Mouse (Mus musculus): Measurements from ENCODE around the gene Klk13. TPM values are rescaled to one million over a fixed set of nuclear protein-coding genes. Genes with fewer than 3 reads are reported as not detected.

Gene Klk13
- polyA plus RNA-seq, 1 experiment from 2014 or later: not detected

DNA sequence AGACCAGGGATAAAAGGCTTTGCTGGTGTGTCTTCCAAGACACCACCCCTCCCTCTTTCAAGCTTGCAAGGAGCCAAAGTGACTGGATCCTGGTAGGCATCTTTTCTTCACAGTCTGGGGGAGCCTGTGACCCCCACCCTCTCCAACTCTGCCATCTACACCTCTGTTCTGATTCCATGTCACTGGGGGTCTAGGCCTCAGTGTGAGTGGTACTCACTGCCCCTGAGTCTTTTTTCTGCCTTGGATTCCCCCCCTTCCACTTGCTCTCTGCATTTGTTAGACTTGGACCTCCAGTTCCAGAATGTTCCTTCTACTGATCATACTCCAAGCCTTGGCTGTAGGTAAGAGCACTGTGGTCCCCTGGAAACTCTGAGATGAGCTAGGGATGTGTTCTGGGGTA, 22.2 kb upstream of the Klk13 start, which contains the start of gene Klk14:
Gene Klk14, plus strand, starts transcription at position 301 of the 400 bp plus-strand sequence.
- ATAC-seq: no peak
- Histone ChIP-seq H3K4me1 (no peaks in the 10 kb centered on the region), H3K4me3 (no peak within 1 kb of the TSS), H3K9ac (no peak within 1 kb of the TSS), H3K36me3 (ENCODE audit: poor library complexity, severe bottlenecking) (no peaks in the 10 kb centered on the region), H3K4me2 (no peak within 1 kb of the TSS), H3K9me3 (replicated peaks) (no peaks in the 10 kb centered on the region; the same call in 1 of the 2 replicates), H3K27ac (no peak within 1 kb of the TSS), H3K27me3 (no peaks in the 10 kb centered on the region)

DNA sequence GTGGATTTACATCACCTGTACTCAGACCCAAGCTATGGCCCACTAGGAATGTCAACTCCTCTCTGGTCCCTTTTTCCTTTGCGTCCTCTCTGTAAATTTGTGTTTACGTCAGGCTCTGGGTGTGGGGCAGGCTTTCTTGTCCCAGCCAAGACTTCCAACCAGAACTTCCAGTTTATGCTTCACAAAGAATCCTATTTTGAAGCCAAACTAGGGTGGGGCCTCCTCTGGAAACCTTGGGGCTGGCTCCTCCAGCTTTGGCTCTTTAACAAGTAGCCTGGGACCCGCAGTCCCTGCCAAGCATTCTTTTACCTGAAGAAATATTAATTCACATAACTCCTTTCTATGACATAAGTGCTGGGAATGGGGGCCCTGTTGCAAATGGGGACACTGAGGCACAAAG, 2.3 kb upstream of the Klk13 start:
- 0 out of 2 replicates have a peak, but pooled peaks cover 3% of the 10 kb centered on the region for H3K4me1 ChIP-seq
- no peak overlapping the region for H3K27ac ChIP-seq
- H3K4me2 ChIP-seq: no peak overlapping the region
- 0 out of 2 replicates have a peak, but pooled peaks cover 7% of the 10 kb centered on the region for H3K27me3 ChIP-seq
- H3K9ac ChIP-seq: no peak overlapping the region
- no peaks in the 10 kb centered on the region for H3K36me3 ChIP-seq (ENCODE audit: poor library complexity, severe bottlenecking)
- ATAC-seq: no peak
- WGBS: 92% methylated on average over 3 of the region's 3 CpGs
- no peaks in the 10 kb centered on the region for H3K9me3 ChIP-seq (replicated peaks)
- no peak overlapping the region for H3K4me3 ChIP-seq

GRCm38 (mm10) chr7:43712917-43713316, 550 bp downstream of the Klk13 start:
- no peak overlapping the region for H3K27ac ChIP-seq
- no peaks in the 10 kb centered on the region for H3K36me3 ChIP-seq (ENCODE audit: poor library complexity, severe bottlenecking)
- H3K9ac ChIP-seq: no peak overlapping the region
- H3K4me3 ChIP-seq: no peak overlapping the region
- ATAC-seq: no peak
- H3K4me2 ChIP-seq: no peak overlapping the region
- no peaks in the 10 kb centered on the region for H3K9me3 ChIP-seq (replicated peaks)
- WGBS: 9% methylated on average over 9 of the region's 9 CpGs
- H3K27me3 ChIP-seq: 0 out of 2 replicates have a peak, but pooled peaks cover 7% of the 10 kb centered on the region
- H3K4me1 ChIP-seq: 0 out of 2 replicates have a peak, but pooled peaks cover 3% of the 10 kb centered on the region

DNA sequence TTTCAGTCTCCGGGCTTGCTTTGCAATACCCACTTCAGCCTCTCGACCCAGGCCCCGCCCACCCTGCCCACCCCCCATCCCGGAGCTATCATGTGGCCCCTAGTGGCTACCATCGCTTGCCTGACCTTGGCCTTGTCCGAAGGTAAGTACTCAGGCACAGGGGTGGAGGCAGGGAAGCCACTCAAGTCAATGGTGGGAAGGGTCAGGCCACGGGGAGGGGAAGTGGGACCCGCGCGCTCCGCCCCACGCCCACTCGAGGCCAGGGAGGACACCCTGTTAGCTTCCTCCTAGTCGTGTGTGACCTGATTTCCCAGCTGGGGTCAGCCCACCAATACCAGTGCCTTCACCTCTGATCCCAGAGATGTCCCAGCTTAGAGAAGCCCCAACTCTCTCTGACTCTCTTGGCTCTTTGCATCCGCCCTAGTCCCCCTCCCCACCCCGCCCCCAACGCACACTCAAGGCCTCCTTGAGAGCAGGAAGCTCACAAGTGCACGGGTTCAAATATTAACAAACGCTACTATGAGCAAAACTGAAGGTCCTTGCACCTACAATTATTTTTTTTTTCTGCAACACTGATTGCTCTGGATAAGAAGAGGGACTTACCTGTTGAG, 1.5 kb downstream of the Klk13 start:
- Histone ChIP-seq H3K27ac (no peak overlapping the region), H3K4me3 (no peak overlapping the region), H3K27me3 (0 out of 2 replicates have a peak, but pooled peaks cover 7% of the 10 kb centered on the region), H3K4me1 (0 out of 2 replicates have a peak, but pooled peaks cover 3% of the 10 kb centered on the region), H3K4me2 (peak overlapping the region; percentile 25), H3K9ac (no peak overlapping the region), H3K36me3 (ENCODE audit: poor library complexity, severe bottlenecking) (no peaks in the 10 kb centered on the region), H3K9me3 (replicated peaks) (no peaks in the 10 kb centered on the region)
- ATAC-seq: no peak
- 7% methylated on average over 19 of the region's 19 CpGs for WGBS

GRCm38 (mm10) chr7:43747788-43748187, 35.4 kb downstream of the Klk13 start:
- no peaks in the 10 kb centered on the region for H3K4me1 ChIP-seq
- WGBS: 69% methylated on average over 1 of the region's 1 CpGs
- no peak overlapping the region for H3K4me3 ChIP-seq
- no peak overlapping the region for H3K27ac ChIP-seq
- no peak overlapping the region for H3K9ac ChIP-seq
- no peaks in the 10 kb centered on the region for H3K36me3 ChIP-seq (ENCODE audit: poor library complexity, severe bottlenecking)
- no peak overlapping the region for H3K4me2 ChIP-seq
- no peaks in the 10 kb centered on the region for H3K9me3 ChIP-seq (replicated peaks)
- H3K27me3 ChIP-seq: no peaks in the 10 kb centered on the region
- ATAC-seq: no peak

DNA sequence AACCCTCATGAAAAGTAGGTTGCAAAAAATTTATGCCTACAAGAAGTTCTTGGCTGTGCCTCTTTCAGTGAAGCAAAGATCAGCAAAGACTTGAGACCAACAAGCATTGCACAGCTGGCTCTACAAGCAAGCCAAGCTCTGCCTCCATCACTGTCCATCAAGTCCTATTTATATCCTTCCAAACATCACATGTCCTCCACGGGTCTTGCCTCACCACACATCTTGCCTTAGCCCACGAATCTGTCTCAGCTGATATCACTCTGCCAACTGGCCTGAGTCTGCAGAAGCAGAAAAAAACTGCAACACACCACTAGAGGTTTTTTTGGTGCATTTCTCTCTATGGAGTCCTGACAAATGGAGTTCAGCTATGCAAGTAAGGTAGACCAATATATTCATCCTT, 40.4 kb downstream of the Klk13 start:
- no peak overlapping the region for H3K9ac ChIP-seq
- H3K4me2 ChIP-seq: no peak overlapping the region
- no peaks in the 10 kb centered on the region for H3K27me3 ChIP-seq
- ATAC-seq: no peak
- no peaks in the 10 kb centered on the region for H3K4me1 ChIP-seq
- 75% methylated on average over 2 of the region's 2 CpGs for WGBS
- H3K9me3 ChIP-seq (replicated peaks): no peaks in the 10 kb centered on the region
- no peak overlapping the region for H3K4me3 ChIP-seq
- H3K36me3 ChIP-seq (ENCODE audit: poor library complexity, severe bottlenecking): no peaks in the 10 kb centered on the region
- no peak overlapping the region for H3K27ac ChIP-seq

GRCm38 (mm10) chr7:43766484-43766883, 54.1 kb downstream of the Klk13 start:
- H3K4me1 ChIP-seq: no peaks in the 10 kb centered on the region
- H3K9ac ChIP-seq: no peak overlapping the region
- no peak overlapping the region for H3K27ac ChIP-seq
- no peaks in the 10 kb centered on the region for H3K36me3 ChIP-seq (ENCODE audit: poor library complexity, severe bottlenecking)
- no peak overlapping the region for H3K4me2 ChIP-seq
- H3K4me3 ChIP-seq: no peak overlapping the region
- no peaks in the 10 kb centered on the region for H3K9me3 ChIP-seq (replicated peaks)
- no peak for ATAC-seq
- WGBS: 41% methylated on average over 8 of the region's 8 CpGs
- H3K27me3 ChIP-seq: no peaks in the 10 kb centered on the region

DNA sequence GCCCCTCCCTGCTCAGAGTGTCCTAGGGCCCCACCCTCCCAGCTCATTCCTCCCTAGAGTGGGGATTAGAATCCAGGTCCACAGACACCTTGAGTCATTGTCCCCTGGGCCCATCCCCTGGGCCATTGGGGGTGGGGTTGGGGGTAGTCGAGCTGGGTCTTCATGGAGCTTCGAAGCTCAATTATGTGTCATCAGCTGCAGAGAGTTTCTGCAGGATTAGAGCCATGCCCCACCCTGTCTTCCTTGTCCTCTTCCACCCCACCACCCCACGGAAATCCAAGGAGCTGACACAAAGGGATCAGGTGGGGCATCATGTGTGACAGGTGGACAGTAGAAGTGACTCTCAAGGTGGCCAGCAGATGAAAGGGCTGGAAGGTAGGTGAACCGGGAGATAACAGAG, 56.2 kb downstream of the Klk13 start, which contains the start of gene Klk12:
Gene Klk12, plus strand, starts transcription at position 301 of the 400 bp plus-strand sequence.
- H3K36me3 ChIP-seq (ENCODE audit: poor library complexity, severe bottlenecking): no peaks in the 10 kb centered on the region
- H3K4me1 ChIP-seq: no peaks in the 10 kb centered on the region
- H3K27me3 ChIP-seq: no peaks in the 10 kb centered on the region
- H3K4me2 ChIP-seq: no peak within 1 kb of the TSS
- no peaks in the 10 kb centered on the region for H3K9me3 ChIP-seq (replicated peaks)
- H3K4me3 ChIP-seq: no peak within 1 kb of the TSS
- no peak within 1 kb of the TSS for H3K9ac ChIP-seq
- no peak for ATAC-seq
- WGBS: 75% methylated on average over 4 of the region's 4 CpGs
- H3K27ac ChIP-seq: no peak within 1 kb of the TSS

- Histone ChIP-seq H3K4me3 (no peak overlapping the region), H3K27me3 (no peaks in the 10 kb centered on the region), H3K9ac (no peak overlapping the region), H3K4me1 (no peaks in the 10 kb centered on the region), H3K4me2 (no peak overlapping the region), H3K36me3 (ENCODE audit: poor library complexity, severe bottlenecking) (no peaks in the 10 kb centered on the region), H3K27ac (no peak overlapping the region), H3K9me3 (replicated peaks) (no peaks in the 10 kb centered on the region)
- ATAC-seq: no peak
- WGBS: 91% methylated on average over 8 of the region's 8 CpGs
These were observed 57.3 kb downstream of the Klk13 start for GRCm38 (mm10) chr7:43769636-43770035.

- no peak overlapping the region for H3K4me3 ChIP-seq
- no peaks in the 10 kb centered on the region for H3K27me3 ChIP-seq
- H3K27ac ChIP-seq: no peak overlapping the region
- no peak overlapping the region for H3K4me2 ChIP-seq
- no peak overlapping the region for H3K9ac ChIP-seq
- no peak for ATAC-seq
- WGBS: 94% methylated on average over 10 of the region's 10 CpGs
- H3K4me1 ChIP-seq: no peaks in the 10 kb centered on the region
- no peaks in the 10 kb centered on the region for H3K36me3 ChIP-seq (ENCODE audit: poor library complexity, severe bottlenecking)
- H3K9me3 ChIP-seq (replicated peaks): no peaks in the 10 kb centered on the region
These were observed 58.3 kb downstream of the Klk13 start for GRCm38 (mm10) chr7:43770701-43771100.

GRCm38 (mm10) chr7:43771916-43772315, 59.5 kb downstream of the Klk13 start:
- no peaks in the 10 kb centered on the region for H3K4me1 ChIP-seq
- 95% methylated on average over 6 of the region's 6 CpGs for WGBS
- no peaks in the 10 kb centered on the region for H3K36me3 ChIP-seq (ENCODE audit: poor library complexity, severe bottlenecking)
- H3K4me2 ChIP-seq: no peak overlapping the region
- H3K4me3 ChIP-seq: no peak overlapping the region
- no peaks in the 10 kb centered on the region for H3K9me3 ChIP-seq (replicated peaks)
- no peak overlapping the region for H3K9ac ChIP-seq
- ATAC-seq: no peak
- no peaks in the 10 kb centered on the region for H3K27me3 ChIP-seq
- no peak overlapping the region for H3K27ac ChIP-seq

GRCm38 (mm10) chr7:43772901-43773300, 60.5 kb downstream of the Klk13 start:
- Histone ChIP-seq H3K36me3 (ENCODE audit: poor library complexity, severe bottlenecking) (no peaks in the 10 kb centered on the region), H3K9ac (no peak overlapping the region), H3K4me3 (no peak overlapping the region), H3K27ac (no peak overlapping the region), H3K4me2 (no peak overlapping the region), H3K27me3 (no peaks in the 10 kb centered on the region), H3K4me1 (no peaks in the 10 kb centered on the region), H3K9me3 (replicated peaks) (no peaks in the 10 kb centered on the region)
- 69% methylated on average over 3 of the region's 3 CpGs for WGBS
- no peak for ATAC-seq

DNA sequence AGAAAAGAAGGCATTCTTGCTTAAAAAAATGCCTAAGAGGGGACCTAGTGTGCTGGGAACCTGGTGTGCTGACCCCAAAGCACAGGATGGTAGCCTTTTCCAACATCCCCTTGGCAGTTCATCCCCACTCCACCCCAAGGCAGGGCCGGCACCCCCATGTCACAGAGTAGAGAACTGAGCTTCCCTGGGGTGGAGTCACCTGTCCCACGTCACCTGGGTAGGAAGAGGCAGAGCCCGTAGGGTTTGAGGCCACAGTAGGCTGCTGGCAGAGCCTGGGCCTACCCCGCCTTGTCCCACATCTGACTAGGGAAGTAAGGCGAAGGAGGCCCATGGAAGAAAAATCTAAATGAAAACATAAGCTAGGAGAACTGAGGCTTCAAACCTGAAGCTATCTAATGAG, 62.0 kb downstream of the Klk13 start, which contains the start of gene Klk11:
Gene Klk11, plus strand, starts transcription at position 241 of the 400 bp plus-strand sequence.
- WGBS: 92% methylated on average over 5 of the region's 5 CpGs
- Histone ChIP-seq H3K4me1 (no peaks in the 10 kb centered on the region), H3K9ac (no peak within 1 kb of the TSS), H3K36me3 (ENCODE audit: poor library complexity, severe bottlenecking) (no peaks in the 10 kb centered on the region), H3K4me3 (no peak within 1 kb of the TSS), H3K9me3 (replicated peaks) (no peaks in the 10 kb centered on the region), H3K27ac (no peak within 1 kb of the TSS), H3K4me2 (no peak within 1 kb of the TSS), H3K27me3 (no peaks in the 10 kb centered on the region)
- ATAC-seq: no peak

Measured in forebrain, embryonic 13.5 days (tissue).